Mouse (Mus musculus) liver, embryonic 11.5 days (tissue): ENCODE measurements at regions not wholly inside any gene's neighbourhood (a gene's known extent, or its start where the extent isn't known, plus 50 kb on each side); places are given as distances from the start of the nearest gene placed in this dataset.
A peak's percentile ranks its signal among the peaks of the same experiment; 100 is the strongest.

Experiments used
- ATAC-seq: fragments of 200-750 bp; cut with Nextera tagmentation; replicated peaks from 2 replicates; pipeline ENCODE4 v1.8.0; 2017; ENCODE audit warnings: moderate number of reproducible peaks, mild to moderate bottlenecking, moderate TSS enrichment, moderate library complexity; ENCODE audit not compliant: low FRiP score
- DNase-seq: peaks from one replicate; pipeline ENCODE4 v3.0.0-alpha.2; 2017; ENCODE audit warnings: low spot score
- H3K27ac ChIP-seq: fragments of 300-500 bp; sonication (generic); 2 replicates; pipeline ENCODE4 v1.5.1; 2014; ENCODE audit warnings: mild to moderate bottlenecking, low read depth, low read length, control low read depth
- H3K27me3 ChIP-seq: fragments of 300-500 bp; sonication (generic); replicated peaks from 2 replicates; pipeline ENCODE4 v1.6.1; 2014; ENCODE audit warnings: low read length, mixed read lengths; ENCODE audit not compliant: control insufficient read depth, insufficient read depth
- H3K36me3 ChIP-seq: fragments of 300-500 bp; sonication (generic); 2 replicates; pipeline ENCODE4 v1.6.1; 2014; ENCODE audit warnings: mild to moderate bottlenecking, low read length, moderate library complexity, mixed read lengths; ENCODE audit not compliant: control insufficient read depth, insufficient read depth
- H3K4me1 ChIP-seq: fragments of 300-500 bp; sonication (generic); replicated peaks from 2 replicates; pipeline ENCODE4 v1.6.1; 2014; ENCODE audit warnings: low read length, mixed read lengths; ENCODE audit not compliant: control insufficient read depth, insufficient read depth
- H3K4me2 ChIP-seq: fragments of 300-500 bp; sonication (generic); 2 replicates; pipeline ENCODE4 v1.6.1; 2014; ENCODE audit warnings: mild to moderate bottlenecking, control low read depth, moderate library complexity
- H3K4me3 ChIP-seq: fragments of 300-500 bp; sonication (generic); 2 replicates; pipeline ENCODE4 v1.5.1; 2014; ENCODE audit warnings: low read depth, low read length, control low read depth
- H3K9ac ChIP-seq: fragments of 300-500 bp; sonication (generic); 2 replicates; pipeline ENCODE4 v1.6.1; 2014; ENCODE audit warnings: low read depth, low read length, control low read depth
- H3K9me3 ChIP-seq: fragments of 300-500 bp; sonication (generic); 2 replicates; pipeline ENCODE4 v1.6.1; 2016; ENCODE audit warnings: low read length, inconsistent platforms, mixed read lengths; ENCODE audit not compliant: control insufficient read depth
- WGBS: fragments of 180-500 bp; shearing (Covaris S2); extraction: QIAGEN DNeasy Blood & Tissue Kit; methylation state at CpG from one replicate; pipeline ENCODE4 v1.1.7; 2014; 5-methylcytosine and 5-hydroxymethylcytosine counted together

GRCm38 (mm10) chr10:17596743-17597142 lies 126.3 kb upstream of the Cited2 start:
- ATAC-seq: no peak
- no peaks in the 10 kb centered on the region for H3K27me3 ChIP-seq

DNA sequence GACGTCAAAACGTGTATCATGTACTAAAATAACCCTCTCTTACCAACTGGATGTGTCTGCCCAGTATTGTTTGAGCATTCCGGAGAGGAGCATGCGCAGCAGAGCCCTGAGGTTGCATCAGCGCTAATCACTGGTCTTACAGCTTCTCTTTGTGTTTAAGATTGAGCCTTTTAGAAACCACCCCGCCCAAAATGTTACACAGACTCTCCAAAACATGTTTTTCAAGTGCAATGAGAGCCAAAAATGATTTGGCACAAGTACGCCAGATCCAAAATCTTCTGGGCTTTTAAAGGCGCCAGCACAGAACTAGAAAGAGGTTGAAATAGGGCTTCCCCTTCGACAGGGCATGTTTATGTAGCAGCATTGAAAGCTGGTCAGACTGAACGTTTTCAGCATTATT lies 123.8 kb upstream of the Cited2 start:
- Histone ChIP-seq H3K9me3 (no peaks in the 10 kb centered on the region), H3K27ac (no peak overlapping the region; the same call in 1 of the 2 replicates), H3K36me3 (no peaks in the 10 kb centered on the region), H3K4me2 (no peak overlapping the region), H3K4me3 (no peak overlapping the region), H3K27me3 (no peaks in the 10 kb centered on the region), H3K9ac (no peak overlapping the region), H3K4me1 (peaks cover 36% of the 10 kb centered on the region)
- ATAC-seq (no peak), DNase-seq (no peak)
- 76% methylated on average over 10 of the region's 10 CpGs for WGBS

More at GRCm38 (mm10) chr10:17596743-17597142, 126.3 kb upstream of the Cited2 start:
- H3K4me1 ChIP-seq: peaks cover 36% of the 10 kb centered on the region
- H3K4me2 ChIP-seq: no peak overlapping the region
- 55% methylated on average over 1 of the region's 1 CpGs for WGBS
- H3K9ac ChIP-seq: no peak overlapping the region
- H3K27ac ChIP-seq: no peak overlapping the region
- H3K36me3 ChIP-seq: no peaks in the 10 kb centered on the region
- no peak overlapping the region for H3K4me3 ChIP-seq
- no peaks in the 10 kb centered on the region for H3K9me3 ChIP-seq
- DNase-seq: no peak

DNA sequence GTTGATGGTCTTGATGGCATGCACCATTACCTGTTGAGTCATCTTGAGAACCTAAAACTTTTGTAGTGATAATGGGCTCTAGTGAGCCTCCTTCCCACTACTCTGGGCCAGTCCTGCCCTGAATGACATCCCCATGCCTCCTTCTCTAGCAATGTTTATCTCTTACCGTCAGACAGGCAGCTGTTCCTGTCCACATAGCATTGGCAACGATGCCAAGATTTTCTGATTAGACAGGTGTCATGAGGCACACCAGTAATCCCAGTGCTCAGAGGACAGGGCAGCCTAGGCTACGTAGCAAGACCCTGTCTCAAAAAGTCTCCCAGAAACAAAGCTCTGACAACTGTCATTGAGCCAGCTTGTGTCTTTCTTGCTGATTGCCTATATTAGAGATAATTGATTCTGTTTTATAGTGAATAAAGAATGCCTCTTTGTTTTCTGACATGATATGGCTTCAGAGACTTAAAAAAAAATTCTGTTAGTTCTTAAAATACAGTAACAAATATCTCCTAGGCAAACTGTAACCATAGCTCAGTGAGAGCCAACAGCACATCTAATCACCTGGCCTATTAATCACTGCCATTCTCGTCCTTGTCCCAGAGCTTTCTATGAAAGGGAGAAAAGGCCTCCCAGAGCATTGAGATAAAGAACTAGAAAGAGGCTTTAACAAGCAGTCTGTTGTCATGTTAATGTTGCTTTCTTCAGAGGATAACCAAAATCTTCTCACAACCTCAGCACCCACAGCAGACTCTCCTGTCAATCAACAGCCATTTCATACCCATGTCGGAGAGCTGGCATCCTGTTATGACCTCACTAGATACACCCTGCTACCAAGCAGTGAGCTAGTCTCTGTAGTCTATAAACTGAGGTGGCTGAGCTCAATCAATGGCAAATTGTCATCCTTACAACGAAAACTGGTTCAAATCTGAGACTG lies 122.9 kb upstream of the Cited2 start:
- H3K9ac ChIP-seq: no peak overlapping the region
- ATAC-seq (peak; percentile 70), DNase-seq (no peak)
- no peaks in the 10 kb centered on the region for H3K9me3 ChIP-seq
- WGBS: 24% methylated on average over 6 of the region's 6 CpGs
- H3K27me3 ChIP-seq: no peaks in the 10 kb centered on the region
- peak overlapping the region; percentile 4; the same call in 1 of the 2 replicates for H3K4me2 ChIP-seq
- H3K27ac ChIP-seq: no peak overlapping the region; the same call in 1 of the 2 replicates
- H3K36me3 ChIP-seq: no peaks in the 10 kb centered on the region
- peaks cover 36% of the 10 kb centered on the region for H3K4me1 ChIP-seq
- H3K4me3 ChIP-seq: no peak overlapping the region

GRCm38 (mm10) chr10:17600762-17601108 lies 122.3 kb upstream of the Cited2 start:
- Histone ChIP-seq H3K36me3 (no peaks in the 10 kb centered on the region), H3K27me3 (no peaks in the 10 kb centered on the region), H3K9me3 (no peaks in the 10 kb centered on the region), H3K27ac (no peak overlapping the region), H3K9ac (no peak overlapping the region), H3K4me2 (peak overlapping the region; percentile 4; the same call in 1 of the 2 replicates), H3K4me3 (no peak overlapping the region), H3K4me1 (peaks cover 33% of the 10 kb centered on the region)
- WGBS: 21% methylated on average over 3 of the region's 3 CpGs
- DNase-seq (no peak), ATAC-seq (peak; percentile 71)

DNA sequence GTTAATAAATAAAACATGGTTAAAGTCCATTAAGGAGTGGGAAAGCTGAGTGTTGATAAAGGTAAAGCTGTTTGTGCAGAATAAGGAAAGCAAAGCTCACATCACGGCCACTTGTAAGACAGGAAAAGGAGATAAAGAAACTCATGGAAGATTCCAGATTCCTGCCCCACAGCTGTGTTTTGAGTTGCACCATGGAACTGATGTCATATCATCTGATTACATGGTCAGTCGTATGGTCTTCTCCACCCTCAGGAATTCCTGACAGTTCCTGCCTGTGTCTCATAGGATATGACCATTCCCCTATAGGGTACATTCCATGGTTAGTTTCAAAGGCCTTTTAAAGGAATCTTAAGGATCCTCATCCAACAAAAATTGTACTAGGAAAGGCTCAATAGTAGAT lies 120.6 kb upstream of the Cited2 start:
- no peak for ATAC-seq
- Histone ChIP-seq H3K27me3 (no peaks in the 10 kb centered on the region), H3K4me2 (no peak overlapping the region), H3K9me3 (no peaks in the 10 kb centered on the region), H3K9ac (no peak overlapping the region), H3K4me1 (peaks cover 27% of the 10 kb centered on the region), H3K36me3 (no peaks in the 10 kb centered on the region), H3K27ac (no peak overlapping the region), H3K4me3 (no peak overlapping the region)
- no peak for DNase-seq
- 47% methylated on average over 2 of the region's 2 CpGs for WGBS

- no peak overlapping the region for H3K27ac ChIP-seq
- WGBS: 74% methylated on average over 7 of the region's 7 CpGs
- no peak overlapping the region for H3K9ac ChIP-seq
- no peaks in the 10 kb centered on the region for H3K36me3 ChIP-seq
- H3K27me3 ChIP-seq: no peaks in the 10 kb centered on the region
- H3K4me2 ChIP-seq: no peak overlapping the region
- no peak overlapping the region for H3K4me3 ChIP-seq
- no peaks in the 10 kb centered on the region for H3K9me3 ChIP-seq
- no peak for ATAC-seq
- no peak for DNase-seq
- H3K4me1 ChIP-seq: no peaks in the 10 kb centered on the region
Observed at GRCm38 (mm10) chr10:17608220-17608619, 114.8 kb upstream of the Cited2 start.

GRCm38 (mm10) chr10:17610592-17610991 lies 112.4 kb upstream of the Cited2 start:
- Histone ChIP-seq H3K27me3 (no peaks in the 10 kb centered on the region), H3K9ac (no peak overlapping the region), H3K4me1 (no peaks in the 10 kb centered on the region), H3K9me3 (no peaks in the 10 kb centered on the region), H3K27ac (no peak overlapping the region), H3K36me3 (no peaks in the 10 kb centered on the region), H3K4me3 (no peak overlapping the region), H3K4me2 (no peak overlapping the region)
- 82% methylated on average over 7 of the region's 7 CpGs for WGBS
- DNase-seq (no peak), ATAC-seq (no peak)

- Histone ChIP-seq H3K4me3 (no peak overlapping the region), H3K4me1 (no peaks in the 10 kb centered on the region), H3K4me2 (no peak overlapping the region), H3K9ac (no peak overlapping the region), H3K9me3 (no peaks in the 10 kb centered on the region), H3K27ac (no peak overlapping the region), H3K27me3 (no peaks in the 10 kb centered on the region), H3K36me3 (no peaks in the 10 kb centered on the region)
- DNase-seq: no peak
- no peak for ATAC-seq
- WGBS: 76% methylated on average over 3 of the region's 3 CpGs
Observed at GRCm38 (mm10) chr10:17613281-17613680, 109.7 kb upstream of the Cited2 start.

DNA sequence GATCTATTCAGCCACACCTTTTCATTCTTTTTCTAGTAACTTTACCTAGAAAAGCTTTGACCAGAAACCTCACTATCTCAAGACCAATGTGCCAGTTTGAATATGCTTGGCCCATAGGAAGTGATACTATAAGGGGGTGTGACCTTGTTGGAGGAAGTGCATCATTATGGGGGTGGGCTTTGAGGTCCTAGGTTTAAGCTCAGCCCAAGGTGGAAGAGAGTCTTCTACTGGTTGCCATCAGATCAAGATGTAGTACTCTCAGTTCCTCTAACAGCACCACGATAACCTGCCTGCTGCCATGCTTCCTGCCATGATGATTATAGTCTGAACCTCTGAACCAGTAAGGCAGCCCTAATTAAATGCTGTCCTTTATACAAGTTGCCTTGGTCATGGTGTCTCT lies 105.0 kb upstream of the Cited2 start:
- H3K4me2 ChIP-seq: no peak overlapping the region
- H3K9ac ChIP-seq: no peak overlapping the region
- no peaks in the 10 kb centered on the region for H3K27me3 ChIP-seq
- DNase-seq (no peak), ATAC-seq (no peak)
- H3K4me1 ChIP-seq: no peaks in the 10 kb centered on the region
- H3K27ac ChIP-seq: no peak overlapping the region
- no peak overlapping the region for H3K4me3 ChIP-seq
- WGBS: 57% methylated on average over 1 of the region's 1 CpGs
- H3K9me3 ChIP-seq: no peaks in the 10 kb centered on the region
- no peaks in the 10 kb centered on the region for H3K36me3 ChIP-seq
